Mouse (Mus musculus) ES-E14 (cell line): ENCODE data around the gene Ercc6l2.
A peak's percentile ranks its signal among the peaks of the same experiment; 100 is the strongest.

Source experiments
- CHD2 ChIP-seq: IDR thresholded peaks from 2 replicates; pipeline ENCODE4 v1.6.1; 2014; ENCODE audit warnings: mild to moderate bottlenecking, low read depth, low read length, inconsistent platforms
- MAFK ChIP-seq: IDR thresholded peaks from 2 replicates; pipeline ENCODE4 v1.6.1; 2014; ENCODE audit warnings: mild to moderate bottlenecking, low read depth, low read length, inconsistent platforms; ENCODE audit not compliant: insufficient read depth
- ZC3H11A ChIP-seq: IDR thresholded peaks from 2 replicates; pipeline ENCODE4 v1.6.1; 2012; ENCODE audit warnings: low read depth, mild to moderate bottlenecking, inconsistent platforms, low read length, borderline replicate concordance
- ZNF384 ChIP-seq: IDR thresholded peaks from 2 replicates; pipeline ENCODE4 v1.6.1; 2012; ENCODE audit warnings: low read depth, low read length, inconsistent platforms

DNA sequence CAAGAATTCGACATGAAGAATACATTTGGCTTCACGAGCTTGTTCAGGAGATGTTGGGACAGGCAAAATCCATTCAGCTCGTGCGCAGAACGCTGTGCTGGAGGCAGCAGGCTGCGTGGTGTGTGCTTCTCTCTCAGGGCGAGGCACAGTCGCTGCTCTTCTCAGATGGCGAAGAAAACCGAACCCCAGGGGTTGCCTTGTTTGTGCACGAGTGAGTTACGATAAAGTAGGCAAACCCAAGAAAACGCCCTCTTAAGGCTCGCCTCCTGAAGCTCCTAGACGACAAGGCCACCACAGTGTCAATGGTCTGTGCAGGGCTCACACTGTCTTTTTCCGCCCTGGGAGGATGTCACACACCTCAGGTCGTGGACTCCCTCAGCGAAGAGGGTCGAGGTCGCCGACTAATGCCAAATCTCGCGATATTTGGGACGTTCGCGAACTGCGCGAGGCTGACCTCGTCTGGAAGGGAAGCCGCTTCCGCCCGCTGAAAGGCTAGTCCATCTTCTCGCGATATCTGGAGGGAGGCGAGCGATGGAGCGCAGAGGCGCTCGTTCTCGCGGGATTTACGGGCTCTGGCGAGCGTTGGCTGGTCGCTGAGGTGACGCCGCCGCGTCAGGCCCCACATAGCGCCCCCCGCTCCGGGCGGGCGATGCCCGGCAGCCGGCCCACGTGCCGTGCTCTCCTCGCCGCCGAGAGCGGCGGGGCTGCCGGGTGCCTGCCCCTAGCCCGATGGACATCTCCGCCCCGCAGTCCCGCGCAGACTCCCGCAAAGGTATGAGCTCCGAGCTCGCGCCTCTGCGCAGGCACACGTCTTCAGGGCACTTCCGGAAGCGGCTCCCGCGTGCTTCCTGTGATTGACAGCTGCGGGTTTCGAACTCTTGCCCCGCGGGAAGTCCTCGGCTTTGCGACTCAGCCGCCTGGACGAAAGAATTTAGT lies at the start of gene Ercc6l2:
- TF ChIP-seq MAFK (no peak), CHD2 (peak; percentile 98), ZC3H11A (no peak), ZNF384 (peak; percentile 84; the same call in 1 of the 2 replicates)
